Comparison of ENCODE assay signal across 22 mouse cellular contexts in the genomic region with DNA sequence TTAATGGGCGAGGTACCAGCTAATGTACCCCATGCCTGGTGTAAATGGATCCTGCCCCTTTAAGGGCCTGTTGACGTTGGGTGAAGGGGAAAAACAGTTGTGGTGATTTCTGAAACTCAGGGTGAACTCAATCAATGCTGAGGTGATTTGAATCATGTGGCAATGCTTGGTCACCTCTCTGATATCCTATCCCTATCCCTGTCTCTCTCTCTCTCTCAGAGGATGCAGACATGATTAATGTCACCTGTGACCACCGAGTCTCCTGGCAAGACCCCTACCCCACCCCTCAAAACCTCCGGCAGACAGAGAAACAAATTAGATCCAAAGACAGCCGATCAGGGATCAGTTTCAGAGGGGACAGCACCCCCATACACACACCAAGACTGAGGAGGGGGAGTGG. TPM values are rescaled to one million over a fixed set of nuclear protein-coding genes. Genes with fewer than 3 reads are reported as not detected.
A peak's percentile ranks its signal among the peaks of the same experiment; 100 is the strongest.
DNase-seq lines count a peak whose midpoint lies in the region; ATAC-seq and TF ChIP-seq lines count a peak whose summit lies in the region.
"Had no signal": no experiment of that assay in that cellular context is flagged by ENCODE, and none has a peak within 500 bp of the region (broad histone marks: within the 10 kb centered on the region; RNA-seq: fewer than 3 reads in every experiment).

No protein-coding gene starts in this region.

- ATAC-seq in intestine, embryonic 15.5 days: 0 out of 2 replicates have a peak, but pooled peaks have one; percentile 34
- no peak for ATAC-seq in intestine, embryonic 16.5 days
- ATAC-seq: activated CD4-positive, CD25-positive, alpha-beta regulatory T cell, adult 4 months; forebrain, embryonic 15.5 days had no signal

- no peak overlapping the region for H3K4me3 ChIP-seq in intestine, embryonic 15.5 days (replicated peaks)
- H3K4me3 ChIP-seq in intestine, embryonic 16.5 days (ENCODE audit: low read length): no peak overlapping the region
- 0 out of 2 replicates have a peak overlapping the region, but pooled peaks have one; percentile 7 for H3K4me3 ChIP-seq in E14TG2a.4 (replicated peaks; ENCODE audit: low read length)
- peak overlapping the region; percentile 29 for H3K4me3 ChIP-seq in embryonic facial prominence, embryonic 10.5 days
- H3K4me3 ChIP-seq: embryonic facial prominence, embryonic 15.5 days; forebrain, embryonic 15.5 days; hindbrain, embryonic 12.5 days; hindbrain, embryonic 15.5 days had no signal

- no peak for TF ChIP-seq CTCF in E14TG2a.4 (conservative IDR thresholded peaks at IDR 0.05; ENCODE audit: low read length)

- peaks cover 25% of the 10 kb centered on the region for H3K4me1 ChIP-seq in intestine, embryonic 15.5 days (replicated peaks)
- H3K4me1 ChIP-seq in intestine, embryonic 16.5 days (ENCODE audit: control insufficient read depth, insufficient read depth, low read length): peaks cover 8% of the 10 kb centered on the region
- H3K4me1 ChIP-seq in E14TG2a.4 (replicated peaks; ENCODE audit: low read depth, low read length): peaks cover 72% of the 10 kb centered on the region
- H3K4me1 ChIP-seq in embryonic facial prominence, embryonic 10.5 days: peaks cover 69% of the 10 kb centered on the region
- H3K4me1 ChIP-seq: hindbrain, embryonic 12.5 days; hindbrain, embryonic 15.5 days had no signal

- no peaks in the 10 kb centered on the region for H3K27me3 ChIP-seq in intestine, embryonic 15.5 days (replicated peaks)
- no peaks in the 10 kb centered on the region for H3K27me3 ChIP-seq in intestine, embryonic 16.5 days (replicated peaks; ENCODE audit: control insufficient read depth, insufficient read depth, low read length)
- H3K27me3 ChIP-seq in E14TG2a.4 (ENCODE audit: insufficient read depth, low read length): peaks cover 10% of the 10 kb centered on the region; the same call in 1 of the 2 replicates
- H3K27me3 ChIP-seq in embryonic facial prominence, embryonic 10.5 days (replicated peaks; ENCODE audit: low read depth, poor library complexity, severe bottlenecking): peaks cover 45% of the 10 kb centered on the region
- H3K27me3 ChIP-seq: CH12.LX; embryonic facial prominence, embryonic 15.5 days; forebrain, embryonic 15.5 days; hindbrain, embryonic 15.5 days had no signal

- no peak overlapping the region for H3K9ac ChIP-seq in intestine, embryonic 15.5 days
- H3K9ac ChIP-seq in intestine, embryonic 16.5 days (ENCODE audit: low read depth, low read length): no peak overlapping the region
- H3K9ac ChIP-seq: embryonic facial prominence, embryonic 15.5 days; forebrain, embryonic 15.5 days; hindbrain, embryonic 12.5 days; hindbrain, embryonic 15.5 days had no signal

- H3K9me3 ChIP-seq in intestine, embryonic 15.5 days: no peaks in the 10 kb centered on the region
- H3K9me3 ChIP-seq in intestine, embryonic 16.5 days (ENCODE audit: control insufficient read depth, low read length): no peaks in the 10 kb centered on the region
- H3K9me3 ChIP-seq in E14TG2a.4 (ENCODE audit: low read length): no peaks in the 10 kb centered on the region
- no peaks in the 10 kb centered on the region for H3K9me3 ChIP-seq in embryonic facial prominence, embryonic 10.5 days
- H3K9me3 ChIP-seq: embryonic facial prominence, embryonic 15.5 days; forebrain, embryonic 15.5 days; hindbrain, embryonic 12.5 days; hindbrain, embryonic 15.5 days had no signal

- no peak overlapping the region for H3K4me2 ChIP-seq in intestine, embryonic 15.5 days (replicated peaks)
- H3K4me2 ChIP-seq in intestine, embryonic 16.5 days (ENCODE audit: low read depth, low read length): no peak overlapping the region
- H3K4me2 ChIP-seq: embryonic facial prominence, embryonic 15.5 days; forebrain, embryonic 15.5 days; heart, embryonic 11.5 days; hindbrain, embryonic 12.5 days; hindbrain, embryonic 15.5 days had no signal

- WGBS in intestine, embryonic 15.5 days: 35% methylated on average over 5 of the region's 5 CpGs
- 50% methylated on average over 5 of the region's 5 CpGs for WGBS in intestine, embryonic 16.5 days
- 25% methylated on average over 5 of the region's 5 CpGs for WGBS in embryonic facial prominence, embryonic 10.5 days

- no peak overlapping the region for H3K27ac ChIP-seq in intestine, embryonic 15.5 days
- H3K27ac ChIP-seq in intestine, embryonic 16.5 days (ENCODE audit: low read length): no peak overlapping the region
- peak overlapping the region; percentile 55 for H3K27ac ChIP-seq in embryonic facial prominence, embryonic 10.5 days (replicated peaks)
- H3K27ac ChIP-seq: embryonic facial prominence, embryonic 15.5 days; forebrain, embryonic 15.5 days; hindbrain, embryonic 12.5 days; hindbrain, embryonic 15.5 days had no signal

- H3K36me3 ChIP-seq in intestine, embryonic 15.5 days: no peaks in the 10 kb centered on the region
- no peaks in the 10 kb centered on the region for H3K36me3 ChIP-seq in intestine, embryonic 16.5 days (ENCODE audit: control insufficient read depth, insufficient read depth, low read length)
- H3K36me3 ChIP-seq in E14TG2a.4 (ENCODE audit: insufficient read depth, low read length): no peaks in the 10 kb centered on the region
- no peaks in the 10 kb centered on the region for H3K36me3 ChIP-seq in embryonic facial prominence, embryonic 10.5 days (replicated peaks)
- H3K36me3 ChIP-seq: embryonic facial prominence, embryonic 15.5 days; forebrain, embryonic 15.5 days; hindbrain, embryonic 12.5 days; hindbrain, embryonic 15.5 days had no signal

- DNase-seq in embryonic facial prominence, embryonic 10.5 days (ENCODE audit: low spot score): peak; percentile 61
- no peak for DNase-seq in right cerebral cortex, postnatal 4 days
- DNase-seq in lung, postnatal 14 days: no peak
- DNase-seq: adrenal gland, adult 8-10 months; adrenal gland, postnatal 25 days; B cell, adult 2 months; cerebellum, adult 11-12 months; cerebellum, adult 8-10 months; cerebellum, postnatal 25 days; gastrocnemius, postnatal 25 days; heart, adult 18-20 months; kidney, adult 18-20 months had no signal

RNA-seq across cellular contexts. Expression of a gene that starts 54.8 kb away (rescaled TPM):
- 38.6 and 44.9 TPM in 2 replicates for polyA plus RNA-seq in intestine, embryonic 15.5 days (2015; fragmentation: Nextera tagmentation; extraction: Ambion mirVana)
- 37.5 and 44.6 TPM in 2 replicates for polyA plus RNA-seq in intestine, embryonic 16.5 days (2015; fragmentation: Nextera tagmentation; extraction: Ambion mirVana)
- 58.3 and 64.8 TPM in 2 replicates for polyA plus RNA-seq in embryonic facial prominence, embryonic 10.5 days (2016; fragmentation: Nextera tagmentation; extraction: Ambion mirVana)
- polyA plus RNA-seq: activated CD4-positive, CD25-positive, alpha-beta regulatory T cell, adult 4 months had no signal

Comparison
In these comparisons a context has a peak if more than half of its experiments do, and no peak if none do; other contexts are left out.
1. H3K4me3 ChIP-seq: peak in E14TG2a.4 (single experiment) and embryonic facial prominence, embryonic 10.5 days (single experiment); none in intestine, embryonic 15.5 days (single experiment) and intestine, embryonic 16.5 days (single experiment).